Mouse (Mus musculus) brain, embryonic 14.5 days (tissue): Measurements from ENCODE around the gene Fgd3.

Experiments
- CTCF ChIP-seq: fragments of 200-500 bp; IDR thresholded peaks from 2 replicates; pipeline ENCODE4 v1.5.1; 2012; ENCODE audit warnings: inconsistent platforms, mild to moderate bottlenecking, moderate library complexity, borderline replicate concordance; ENCODE audit not compliant: insufficient read depth, insufficient read length; ENCODE audit errors: extremely low read depth
- POLR2A ChIP-seq: fragments of 200-500 bp; IDR thresholded peaks from 2 replicates; pipeline ENCODE4 v1.6.1; 2012; ENCODE audit warnings: mild to moderate bottlenecking, inconsistent platforms, borderline replicate concordance; ENCODE audit not compliant: poor library complexity, insufficient read depth, insufficient read length, severe bottlenecking; ENCODE audit errors: extremely low read depth

GRCm38 (mm10) chr13:49320040-49320439 is at the start of gene Fgd3:
- TF ChIP-seq CTCF (no peak), POLR2A (no peak)
